Mouse (Mus musculus) midbrain, embryonic 10.5 days (tissue): Measurements from ENCODE around the gene Rcor1. TPM values are rescaled to one million over a fixed set of nuclear protein-coding genes. Genes with fewer than 3 reads are reported as not detected.

Source experiments
- DNase-seq: peaks from one replicate; pipeline ENCODE4 v3.0.0-alpha.2; 2017; ENCODE audit warnings: low spot score
- H3K27ac ChIP-seq: fragments of 300-500 bp; sonication (generic); replicated peaks from 2 replicates; pipeline ENCODE4 v1.5.1; 2016; ENCODE audit warnings: mild to moderate bottlenecking
- H3K27me3 ChIP-seq: fragments of 300-500 bp; sonication (generic); 2 replicates; pipeline ENCODE4 v1.6.1; 2016; ENCODE audit warnings: low read depth, mild to moderate bottlenecking; ENCODE audit not compliant: poor library complexity, severe bottlenecking
- H3K36me3 ChIP-seq: fragments of 300-500 bp; sonication (generic); 2 replicates; pipeline ENCODE4 v1.6.1; 2016; ENCODE audit warnings: mild to moderate bottlenecking, moderate library complexity
- H3K4me1 ChIP-seq: fragments of 300-500 bp; sonication (generic); 2 replicates; pipeline ENCODE4 v1.6.1; 2016
- H3K4me3 ChIP-seq: fragments of 300-500 bp; sonication (generic); 2 replicates; pipeline ENCODE4 v1.5.1; 2016; ENCODE audit warnings: mild to moderate bottlenecking, moderate library complexity
- H3K9me3 ChIP-seq: fragments of 300-500 bp; sonication (generic); replicated peaks from 2 replicates; pipeline ENCODE4 v1.6.1; 2016; ENCODE audit warnings: mild to moderate bottlenecking
- WGBS: fragments of 180-500 bp; shearing (Covaris S2); methylation state at CpG from one replicate; pipeline ENCODE4 v1.1.7; 2016; 5-methylcytosine and 5-hydroxymethylcytosine counted together
- polyA plus RNA-seq: library from polyadenylated mRNA; unstranded; fragments of >200 nt; fragmentation: Nextera tagmentation; extraction: Ambion mirVana; gene quantifications from 2 replicates; pipeline ENCODE4 v1.2.1, GENCODE M21; 2016

Rcor1 gene
- polyA plus RNA-seq, 1 experiment from 2014 or later = 5.9 TPM

GRCm38 (mm10) chr12:111165146-111165812 lies 126.1 kb downstream of the Rcor1 start:
- Histone ChIP-seq H3K4me3 (peak overlapping the region; percentile 88), H3K36me3 (no peaks in the 10 kb centered on the region), H3K27me3 (no peaks in the 10 kb centered on the region), H3K27ac (peak overlapping the region; percentile 92), H3K4me1 (peaks cover 66% of the 10 kb centered on the region), H3K9me3 (no peaks in the 10 kb centered on the region)
- 72% methylated on average over 10 of the region's 10 CpGs for WGBS
- DNase-seq = peak; percentile 57

Other genes with a start within 250 kb of the Rcor1 start
- 10.1 and 11.7 TPM in 2 replicates for gene Mok, start 198.4 kb upstream of the Rcor1 start, polyA plus RNA-seq
- 4.8 and 5.4 TPM in 2 replicates for gene Zfp839, start 189.1 kb upstream of the Rcor1 start, polyA plus RNA-seq
- gene Cinp, start 150.2 kb upstream of the Rcor1 start, polyA plus RNA-seq = 81.7 and 95.6 TPM in 2 replicates
- gene Tecpr2, start 150.1 kb upstream of the Rcor1 start, polyA plus RNA-seq = 5.3 and 6.7 TPM in 2 replicates
- 16.5 and 19.4 TPM in 2 replicates for gene Ankrd9, start 60.3 kb upstream of the Rcor1 start, polyA plus RNA-seq
- gene Traf3, start 127.0 kb downstream of the Rcor1 start, polyA plus RNA-seq = 11.5 and 15.0 TPM in 2 replicates
- not detected in 2 replicates for gene 4930595D18Rik, start 145.1 kb downstream of the Rcor1 start, polyA plus RNA-seq
- 0.11 and 0.17 TPM in 2 replicates for gene Amn, start 231.7 kb downstream of the Rcor1 start, polyA plus RNA-seq